Mouse (Mus musculus) liver, embryonic 13.5 days (tissue): Measurements from ENCODE around the gene Ccdc148. TPM values are rescaled to one million over a fixed set of nuclear protein-coding genes. Genes with fewer than 3 reads are reported as not detected.

Experiments used
- ATAC-seq: fragments of 200-750 bp; cut with Nextera tagmentation; 2 replicates; pipeline ENCODE4 v1.8.0; 2017; ENCODE audit warnings: low read depth, mild to moderate bottlenecking, moderate number of reproducible peaks, moderate library complexity
- DNase-seq: peaks from one replicate; pipeline ENCODE4 v3.0.0; 2022
- H3K27ac ChIP-seq: fragments of 300-500 bp; sonication (generic); 2 replicates; pipeline ENCODE4 v1.5.1; 2015; ENCODE audit warnings: moderate library complexity, mild to moderate bottlenecking, inconsistent platforms
- H3K27me3 ChIP-seq: fragments of 300-500 bp; sonication (generic); 2 replicates; pipeline ENCODE4 v1.6.1; 2015; ENCODE audit warnings: mild to moderate bottlenecking, inconsistent platforms
- H3K36me3 ChIP-seq: fragments of 300-500 bp; sonication (generic); 2 replicates; pipeline ENCODE4 v1.6.1; 2015; ENCODE audit warnings: mild to moderate bottlenecking, inconsistent platforms
- H3K4me1 ChIP-seq: fragments of 300-500 bp; sonication (generic); replicated peaks from 2 replicates; pipeline ENCODE4 v1.6.1; 2015; ENCODE audit warnings: inconsistent platforms
- H3K4me2 ChIP-seq: fragments of 300-500 bp; sonication (generic); 2 replicates; pipeline ENCODE4 v1.6.1; 2015; ENCODE audit warnings: inconsistent platforms, mild to moderate bottlenecking, moderate library complexity
- H3K4me3 ChIP-seq: fragments of 300-500 bp; sonication (generic); replicated peaks from 2 replicates; pipeline ENCODE4 v1.5.1; 2015; ENCODE audit warnings: mild to moderate bottlenecking, inconsistent platforms
- H3K9ac ChIP-seq: fragments of 300-500 bp; sonication (generic); 2 replicates; pipeline ENCODE4 v1.6.1; 2015; ENCODE audit warnings: mild to moderate bottlenecking, inconsistent platforms
- H3K9me3 ChIP-seq: fragments of 300-500 bp; sonication (generic); replicated peaks from 2 replicates; pipeline ENCODE4 v1.6.1; 2016; ENCODE audit warnings: inconsistent platforms
- WGBS: fragments of 180-500 bp; shearing (Covaris S2); methylation state at CpG from one replicate; pipeline ENCODE4 v1.1.7; 2015; ENCODE audit not compliant: insufficient replicate concordance; 5-methylcytosine and 5-hydroxymethylcytosine counted together
- polyA plus RNA-seq: library from polyadenylated mRNA; unstranded; fragments of >200 nt; fragmentation: Nextera tagmentation; extraction: Ambion mirVana; gene quantifications from 2 replicates; pipeline ENCODE4 v1.2.1, GENCODE M21; 2015

The Ccdc148 gene
- polyA plus RNA-seq, 1 experiment from 2014 or later, result 0.25 TPM

DNA sequence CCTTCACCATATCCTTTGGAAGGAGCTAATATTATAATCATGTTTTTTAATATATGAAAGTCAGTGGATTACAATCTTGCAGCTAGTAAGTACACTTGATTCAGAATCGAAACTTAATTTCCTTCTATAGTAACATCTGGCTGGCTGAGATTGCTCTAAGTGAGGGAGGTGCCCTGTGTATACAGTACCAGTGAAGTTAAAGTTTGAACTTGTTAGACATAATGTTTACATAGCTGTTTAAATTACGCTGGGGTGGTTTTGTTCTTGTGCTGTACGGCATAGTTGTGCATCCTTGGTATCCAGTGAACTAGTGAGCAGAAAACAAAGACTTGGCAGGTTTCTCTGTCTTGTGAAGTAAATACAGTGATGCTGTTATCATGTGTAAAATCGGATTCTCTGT, 18.5 kb upstream of the Ccdc148 start:
- DNase-seq (no peak), ATAC-seq (no peak)

DNA sequence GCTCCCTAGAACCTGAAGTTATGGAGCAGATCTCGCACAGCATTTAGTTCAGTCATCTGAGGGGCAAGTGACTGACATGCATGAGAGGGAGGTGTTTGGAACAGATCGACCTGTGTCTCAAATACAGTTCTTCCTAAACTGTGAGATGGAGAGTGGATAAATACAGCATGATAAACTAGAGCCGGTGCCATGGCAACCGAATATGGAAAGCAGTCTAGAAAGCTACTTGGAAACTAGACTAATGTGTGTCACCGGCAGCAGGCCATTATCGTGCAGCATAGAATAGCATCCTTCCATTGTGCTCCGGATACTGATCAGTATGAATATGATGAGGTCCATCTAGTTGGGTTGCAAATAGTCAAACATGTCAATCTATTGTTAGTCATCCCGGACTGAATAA, 17.7 kb upstream of the Ccdc148 start:
- Histone ChIP-seq H3K4me3 (no peak overlapping the region), H3K36me3 (no peaks in the 10 kb centered on the region), H3K4me2 (no peak overlapping the region), H3K27ac (no peak overlapping the region), H3K9ac (no peak overlapping the region), H3K4me1 (peaks cover 33% of the 10 kb centered on the region), H3K27me3 (no peaks in the 10 kb centered on the region), H3K9me3 (no peaks in the 10 kb centered on the region)
- DNase-seq (no peak), ATAC-seq (no peak)
- WGBS, result 87% methylated on average over 8 of the region's 8 CpGs

More for the DNA sequence above, 18.5 kb upstream of the Ccdc148 start:
- Histone ChIP-seq H3K4me3 (no peak overlapping the region), H3K27me3 (no peaks in the 10 kb centered on the region), H3K4me2 (no peak overlapping the region), H3K4me1 (peaks cover 38% of the 10 kb centered on the region), H3K36me3 (no peaks in the 10 kb centered on the region), H3K9me3 (no peaks in the 10 kb centered on the region), H3K27ac (no peak overlapping the region), H3K9ac (no peak overlapping the region)
- WGBS, result 61% methylated on average over 4 of the region's 4 CpGs

DNA sequence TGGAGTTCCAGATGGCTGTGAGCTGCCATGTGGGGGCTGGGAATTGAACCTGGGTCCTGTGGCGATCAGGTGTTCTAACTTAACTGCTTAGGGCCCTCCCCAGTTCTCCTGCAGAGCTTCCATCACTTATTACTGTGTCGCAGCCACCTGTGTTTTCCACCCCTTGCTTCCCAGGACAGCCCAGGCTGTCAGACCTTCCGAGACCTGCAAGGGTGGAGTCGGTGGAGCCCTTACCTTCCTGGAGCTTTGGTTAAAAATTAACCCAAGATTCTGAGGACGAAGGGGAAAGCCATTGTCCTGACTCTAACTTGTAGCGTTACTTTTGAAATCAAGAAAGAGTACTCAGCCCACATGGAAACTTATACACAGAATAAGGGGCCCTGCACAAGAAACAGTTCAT, 15.4 kb upstream of the Ccdc148 start:
- ATAC-seq (no peak), DNase-seq (no peak)
- Histone ChIP-seq H3K27me3 (no peaks in the 10 kb centered on the region), H3K9me3 (no peaks in the 10 kb centered on the region), H3K4me2 (no peak overlapping the region), H3K36me3 (no peaks in the 10 kb centered on the region), H3K27ac (no peak overlapping the region), H3K4me1 (peaks cover 49% of the 10 kb centered on the region), H3K9ac (no peak overlapping the region), H3K4me3 (no peak overlapping the region)
- WGBS, result 70% methylated on average over 6 of the region's 6 CpGs

DNA sequence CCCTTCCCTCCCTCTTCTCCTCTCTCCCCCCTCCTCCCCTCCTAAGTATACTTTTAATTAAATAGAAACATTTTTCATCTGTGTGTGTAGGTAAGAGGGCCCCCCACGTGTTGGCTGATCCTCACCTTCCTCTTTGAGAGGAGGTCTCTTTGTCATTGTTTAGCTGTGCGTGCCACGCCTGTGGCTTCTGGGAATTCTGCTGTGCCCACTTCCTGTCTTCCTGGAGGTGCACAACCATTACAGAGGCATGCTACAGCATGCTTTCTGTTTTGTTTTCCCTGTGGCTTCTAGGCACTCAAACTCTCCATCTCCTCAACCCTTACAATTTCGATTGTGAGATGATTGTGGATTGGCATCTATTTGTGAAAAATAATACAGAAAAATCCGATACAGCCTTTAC, 11.1 kb upstream of the Ccdc148 start:
- ATAC-seq, result no peak
- Histone ChIP-seq H3K4me2 (no peak overlapping the region), H3K36me3 (no peaks in the 10 kb centered on the region), H3K4me1 (peaks cover 44% of the 10 kb centered on the region), H3K27me3 (no peaks in the 10 kb centered on the region), H3K9ac (no peak overlapping the region), H3K9me3 (no peaks in the 10 kb centered on the region), H3K4me3 (no peak overlapping the region), H3K27ac (no peak overlapping the region)
- 32% methylated on average over 5 of the region's 5 CpGs for WGBS
- DNase-seq, result no peak

DNA sequence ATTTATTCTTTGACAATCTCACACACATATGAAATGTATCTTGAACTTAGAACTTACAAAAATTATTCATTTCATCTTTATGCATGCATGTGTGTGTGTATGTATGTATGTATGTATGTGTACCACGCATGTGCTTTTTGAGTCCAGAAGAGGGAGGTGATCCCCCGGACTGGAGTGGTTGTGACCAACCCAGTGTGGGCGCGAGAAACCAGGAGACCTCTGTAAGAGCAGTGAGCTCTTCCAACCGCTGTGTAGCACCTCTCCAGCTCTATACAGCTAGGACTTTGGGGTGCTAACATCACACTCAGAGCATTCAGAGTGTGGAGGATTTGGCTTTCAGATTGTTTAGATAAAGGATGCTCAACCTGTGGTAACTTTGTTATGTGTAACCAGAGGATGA, 10.1 kb upstream of the Ccdc148 start:
- H3K9ac ChIP-seq, result no peak overlapping the region
- peaks cover 36% of the 10 kb centered on the region for H3K4me1 ChIP-seq
- no peak overlapping the region for H3K4me3 ChIP-seq
- no peak overlapping the region for H3K4me2 ChIP-seq
- ATAC-seq, result peak; percentile 26; the same call in 1 of the 2 replicates
- no peak for DNase-seq
- no peaks in the 10 kb centered on the region for H3K27me3 ChIP-seq
- WGBS, result 87% methylated on average over 5 of the region's 5 CpGs
- no peaks in the 10 kb centered on the region for H3K36me3 ChIP-seq
- H3K27ac ChIP-seq, result no peak overlapping the region
- H3K9me3 ChIP-seq, result no peaks in the 10 kb centered on the region

DNA sequence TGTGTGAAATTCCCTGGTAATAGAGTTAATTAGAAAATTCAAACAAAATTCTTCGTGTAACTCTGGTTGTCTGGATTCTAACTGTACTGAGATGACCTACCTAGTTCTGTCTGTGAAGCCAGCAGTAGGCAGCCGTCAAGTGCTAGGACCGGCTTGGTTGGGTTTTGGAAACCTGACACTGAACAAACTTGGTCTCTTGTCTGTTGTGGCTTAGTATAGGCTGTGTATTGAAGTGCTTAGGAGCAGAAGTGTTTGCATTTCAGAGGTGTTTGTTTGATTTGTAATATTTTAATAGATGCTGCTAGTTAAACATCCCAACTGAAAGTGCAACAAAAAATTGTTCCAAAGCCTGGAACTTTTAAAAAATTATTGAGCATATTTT, 9.7 kb upstream of the Ccdc148 start:
- Histone ChIP-seq H3K9me3 (no peaks in the 10 kb centered on the region), H3K36me3 (no peaks in the 10 kb centered on the region), H3K9ac (no peak overlapping the region), H3K27me3 (no peaks in the 10 kb centered on the region), H3K4me2 (no peak overlapping the region), H3K4me3 (no peak overlapping the region), H3K4me1 (peaks cover 36% of the 10 kb centered on the region), H3K27ac (no peak overlapping the region)
- no peak for DNase-seq
- 66% methylated on average over 3 of the region's 3 CpGs for WGBS
- no peak for ATAC-seq

DNA sequence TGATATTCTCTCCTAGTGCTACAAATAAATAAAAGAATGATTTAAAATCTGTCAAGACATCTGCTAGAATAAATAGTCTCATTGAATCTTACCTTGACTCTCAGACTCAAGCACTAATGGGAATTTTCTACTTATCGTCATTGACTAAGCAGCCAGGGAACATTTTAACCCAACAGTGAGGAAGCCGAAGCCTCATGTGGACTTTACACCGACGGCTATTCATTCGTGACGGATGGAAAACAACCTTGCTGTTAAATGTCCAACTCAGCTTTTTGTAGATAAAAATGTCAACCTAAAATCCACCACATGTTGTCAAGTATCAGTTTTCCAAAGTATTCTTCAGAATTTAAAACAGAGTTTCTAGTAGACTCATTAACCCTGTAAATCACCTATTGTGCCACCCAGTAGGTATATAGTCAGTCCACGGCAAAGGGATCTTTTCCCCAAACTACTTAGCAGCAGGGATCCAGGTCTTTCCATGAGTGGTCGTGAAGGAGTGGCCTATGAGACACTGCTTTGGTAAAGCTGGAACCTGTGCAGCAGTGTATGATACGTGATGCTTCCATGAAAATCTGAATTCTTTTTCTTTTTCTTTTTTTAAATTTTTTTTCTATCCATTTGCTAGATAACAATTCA, 9.2 kb upstream of the Ccdc148 start:
- no peak overlapping the region for H3K9ac ChIP-seq
- H3K4me1 ChIP-seq, result peaks cover 36% of the 10 kb centered on the region
- H3K27ac ChIP-seq, result no peak overlapping the region
- H3K4me2 ChIP-seq, result peak overlapping the region; percentile 12; the same call in 1 of the 2 replicates
- no peaks in the 10 kb centered on the region for H3K36me3 ChIP-seq
- H3K9me3 ChIP-seq, result no peaks in the 10 kb centered on the region
- ATAC-seq (no peak), DNase-seq (no peak)
- WGBS, result 74% methylated on average over 9 of the region's 9 CpGs
- H3K27me3 ChIP-seq, result no peaks in the 10 kb centered on the region
- no peak overlapping the region for H3K4me3 ChIP-seq

DNA sequence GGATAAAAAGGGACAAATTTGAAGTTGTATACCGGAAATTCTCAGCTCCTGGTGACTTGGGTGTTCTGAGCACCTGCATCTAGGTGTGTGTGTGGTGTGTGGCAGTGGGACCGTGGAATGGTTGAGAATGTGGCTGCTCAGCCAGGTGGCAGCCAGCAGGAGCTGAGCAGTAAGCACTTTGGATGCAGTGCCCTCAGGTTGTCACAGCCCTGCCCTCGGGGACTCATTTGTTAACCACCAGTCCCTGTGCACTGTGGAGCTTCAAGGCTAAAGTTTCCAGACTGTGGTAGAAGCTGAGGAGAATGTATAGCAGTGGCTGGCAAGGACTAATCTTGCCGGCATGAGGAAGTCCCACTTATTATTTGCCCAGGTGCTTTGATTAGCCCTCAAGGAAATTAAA, 7.3 kb upstream of the Ccdc148 start:
- Histone ChIP-seq H3K36me3 (no peaks in the 10 kb centered on the region), H3K4me3 (no peak overlapping the region), H3K27ac (no peak overlapping the region), H3K9ac (no peak overlapping the region), H3K4me1 (peaks cover 44% of the 10 kb centered on the region), H3K4me2 (no peak overlapping the region), H3K9me3 (no peaks in the 10 kb centered on the region), H3K27me3 (no peaks in the 10 kb centered on the region)
- ATAC-seq (no peak), DNase-seq (no peak)
- WGBS, result 71% methylated on average over 4 of the region's 4 CpGs

DNA sequence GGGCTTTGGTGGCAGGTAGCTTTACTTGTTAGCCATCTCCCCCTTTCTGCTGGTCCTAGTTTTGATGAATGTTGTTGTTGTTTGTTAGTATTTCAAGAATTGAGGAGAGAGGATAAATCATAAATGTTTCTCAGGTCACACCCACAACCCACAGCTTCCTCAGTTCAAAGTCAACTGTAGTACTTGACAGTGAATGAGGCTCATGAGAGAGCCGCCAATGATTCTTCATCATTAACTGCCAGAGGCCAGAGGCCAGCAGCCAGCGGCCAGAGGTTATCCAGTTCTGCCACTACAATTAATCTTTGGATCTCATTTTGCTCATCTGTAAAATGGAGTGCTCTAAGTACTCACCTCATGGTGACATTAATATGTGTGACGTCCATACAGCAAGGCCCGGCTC, 6.5 kb upstream of the Ccdc148 start:
- no peaks in the 10 kb centered on the region for H3K9me3 ChIP-seq
- DNase-seq, result no peak
- peaks cover 46% of the 10 kb centered on the region for H3K4me1 ChIP-seq
- H3K4me3 ChIP-seq, result no peak overlapping the region
- 55% methylated on average over 4 of the region's 4 CpGs for WGBS
- H3K36me3 ChIP-seq, result no peaks in the 10 kb centered on the region
- H3K27ac ChIP-seq, result no peak overlapping the region
- 0 out of 2 replicates have a peak, but pooled peaks cover under 1% of the 10 kb centered on the region for H3K27me3 ChIP-seq
- no peak overlapping the region for H3K4me2 ChIP-seq
- 0 out of 2 replicates have a peak, but pooled peaks have one; percentile 19 for ATAC-seq
- no peak overlapping the region for H3K9ac ChIP-seq

DNA sequence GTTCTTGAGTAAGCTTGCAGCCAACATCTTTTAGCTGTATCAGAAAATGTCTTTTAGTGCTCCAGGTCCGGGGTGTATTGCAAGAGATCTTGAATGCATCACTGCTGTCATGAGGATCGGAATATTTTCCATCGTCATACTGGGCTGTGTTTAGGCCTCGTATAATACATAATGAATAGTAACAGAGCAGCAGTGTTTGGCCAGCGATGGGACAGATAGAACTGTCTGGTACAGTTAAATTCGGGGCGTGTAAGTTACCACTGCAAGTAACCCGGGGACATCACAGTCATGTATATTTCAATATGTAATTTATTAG, 1.8 kb upstream of the Ccdc148 start:
- DNase-seq (no peak), ATAC-seq (no peak)
- Histone ChIP-seq H3K4me3 (peak overlapping the region; percentile 80), H3K9ac (peak overlapping the region; percentile 83; the same call in 1 of the 2 replicates), H3K4me2 (peak overlapping the region; percentile 91), H3K27ac (no peak overlapping the region), H3K4me1 (peaks cover 37% of the 10 kb centered on the region), H3K9me3 (no peaks in the 10 kb centered on the region), H3K36me3 (no peaks in the 10 kb centered on the region), H3K27me3 (0 out of 2 replicates have a peak, but pooled peaks cover 8% of the 10 kb centered on the region)
- 40% methylated on average over 8 of the region's 8 CpGs for WGBS

DNA sequence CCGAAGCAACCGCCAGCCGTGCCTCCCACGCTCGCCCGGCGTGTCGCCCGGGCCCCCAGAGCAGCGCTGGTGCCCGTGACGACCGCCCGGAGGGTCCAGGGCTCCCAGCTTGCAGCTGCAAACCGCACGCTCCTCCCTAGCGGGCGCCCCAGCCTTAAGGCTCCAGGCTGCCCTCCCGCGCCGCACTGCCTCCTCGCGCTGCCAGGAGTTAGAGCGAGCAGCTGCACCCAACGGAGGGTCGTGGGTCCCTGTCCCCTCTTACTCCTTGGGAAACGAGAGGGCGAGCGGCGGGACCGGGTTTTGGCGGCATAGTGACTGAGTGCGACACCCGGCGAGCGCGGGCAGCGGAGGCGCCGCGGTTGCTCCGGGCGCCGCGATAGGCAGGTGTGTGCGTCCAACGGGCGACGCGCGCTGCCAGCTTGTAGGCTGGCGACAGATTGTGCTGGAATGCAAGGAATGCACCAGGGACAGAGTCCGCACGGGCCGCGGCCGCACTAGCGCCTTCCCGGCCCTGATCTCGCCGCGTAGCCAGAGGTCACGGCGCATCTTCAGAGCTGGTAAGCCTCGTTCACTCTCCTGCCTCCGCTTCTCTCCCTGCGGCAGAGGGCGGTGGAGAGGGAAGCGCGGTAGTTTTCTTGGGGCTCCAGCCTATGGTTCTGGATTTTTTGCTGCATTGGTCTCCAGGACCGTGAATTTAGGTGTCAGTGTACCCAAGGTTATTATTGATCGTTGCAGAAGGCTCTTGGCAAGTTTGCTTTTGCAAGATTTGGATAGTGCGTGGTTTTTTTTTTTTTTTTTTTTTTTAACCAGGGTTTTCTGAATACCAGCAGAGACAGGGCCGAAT, 1.2 kb upstream of the Ccdc148 start:
- WGBS, result 1% methylated on average over 73 of the region's 74 CpGs
- DNase-seq (peak; percentile 36), ATAC-seq (peak; percentile 49)
- Histone ChIP-seq H3K36me3 (no peaks in the 10 kb centered on the region), H3K4me3 (peak overlapping the region; percentile 80), H3K4me2 (peak overlapping the region; percentile 91), H3K27me3 (0 out of 2 replicates have a peak, but pooled peaks cover 8% of the 10 kb centered on the region), H3K4me1 (peaks cover 34% of the 10 kb centered on the region), H3K9ac (peak overlapping the region; percentile 83), H3K9me3 (no peaks in the 10 kb centered on the region), H3K27ac (peak overlapping the region; percentile 64)
